Mouse (Mus musculus): Measurements from ENCODE around the gene Zbtb8os. TPM values are rescaled to one million over a fixed set of nuclear protein-coding genes. Genes with fewer than 3 reads are reported as not detected.

Zbtb8os gene
- total RNA-seq, 2 experiments from 2014 or later: 24.2 to 25.4 TPM

Other genes with a start within 250 kb of the Zbtb8os start
- not detected for gene Tmem54, start 230.1 kb upstream of the Zbtb8os start, total RNA-seq (2021)
- 1 to 10 TPM in 1 of 2 experiments, under 1 TPM in 1; 0.68 to 1.1 TPM for gene Hpca, start 213.7 kb upstream of the Zbtb8os start, total RNA-seq (2021)
- gene Fndc5, start 198.7 kb upstream of the Zbtb8os start, total RNA-seq (2021): 10 to 100 TPM; 33.6 to 37.4 TPM
- 10 to 100 TPM in 1 of 2 experiments, 1 to 10 TPM in 1; 8.3 to 13.3 TPM for gene S100pbp, start 146.0 kb upstream of the Zbtb8os start, total RNA-seq (2021)
- gene Yars, start 145.9 kb upstream of the Zbtb8os start, total RNA-seq (2021): 10 to 100 TPM; 35.5 to 48.5 TPM
- gene C77080, start 74.3 kb upstream of the Zbtb8os start, total RNA-seq (2021): 1 to 10 TPM; 2.6 to 4.9 TPM
- 10 to 100 TPM; 63.6 to 64.4 TPM for gene Sync, start 48.1 kb upstream of the Zbtb8os start, total RNA-seq (2021)
- gene Rbbp4, start 325 bp upstream of the Zbtb8os start, total RNA-seq (2021): 10 to 100 TPM; 96.7 to 98.5 TPM
- gene Zbtb8a, start 42.4 kb downstream of the Zbtb8os start, total RNA-seq (2021): 1 to 10 TPM; 2.9 to 4.7 TPM
- not detected for gene Zbtb8b, start 105.2 kb downstream of the Zbtb8os start, total RNA-seq (2021)
- gene Bsdc1, start 125.9 kb downstream of the Zbtb8os start, total RNA-seq (2021): 10 to 100 TPM; 24.7 to 32.4 TPM
- not detected for gene Tssk3, start 155.3 kb downstream of the Zbtb8os start, total RNA-seq (2021)
- gene Fam229a, start 155.5 kb downstream of the Zbtb8os start, total RNA-seq (2021): not detected
- 10 to 100 TPM; 24.4 to 31.8 TPM for gene Marcksl1, start 177.9 kb downstream of the Zbtb8os start, total RNA-seq (2021)
- gene Hdac1, start 207.0 kb downstream of the Zbtb8os start, total RNA-seq (2021): 10 to 100 TPM; 23.9 to 29.8 TPM
- under 1 TPM in 1 of 2 experiments, not detected in 1; 0.59 TPM for gene Lck, start 237.9 kb downstream of the Zbtb8os start, total RNA-seq (2021)
- gene Fam167b, start 242.9 kb downstream of the Zbtb8os start, total RNA-seq (2021): 1 to 10 TPM in 1 of 2 experiments, under 1 TPM in 1; 0.80 to 1.3 TPM